Mouse (Mus musculus) leukemia stem cell, adult 10-12 weeks (primary cell): ENCODE results near the gene Ushbp1. TPM values are rescaled to one million over a fixed set of nuclear protein-coding genes. Genes with fewer than 3 reads are reported as not detected.

Experiments
- polyA plus RNA-seq: library from polyadenylated mRNA; stranded (reverse); fragments of >175 nt; gene quantifications from 2 replicates; pipeline ENCODE4 v1.2.3, GENCODE M21; 2012; ENCODE audit warnings: low replicate concordance

Ushbp1 gene
- polyA plus RNA-seq: 1.0 and 2.4 TPM in 2 replicates

DNA sequence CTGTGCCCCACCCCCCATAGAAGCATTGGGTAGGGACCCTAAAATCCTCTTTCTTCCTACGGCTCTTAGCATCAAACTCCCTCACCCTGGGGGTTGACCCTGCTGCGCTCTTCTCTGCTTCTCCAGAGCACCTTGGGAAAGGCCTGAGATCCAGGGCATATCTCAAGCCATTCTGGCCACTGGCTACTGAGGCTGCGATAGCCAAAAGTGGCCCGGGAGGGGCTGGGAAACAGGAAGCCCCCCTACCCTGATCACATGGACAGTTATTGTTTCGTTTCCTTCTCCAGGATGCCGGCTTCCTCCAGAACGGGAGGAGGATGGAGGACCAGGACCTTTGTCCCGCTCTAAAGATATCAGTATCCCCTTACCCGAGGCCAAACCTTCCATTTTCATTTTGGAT is at the start of gene Ushbp1:
TSS of gene Ushbp1 (minus strand) at position 174 of the 400 bp plus-strand sequence.

GRCm38 (mm10) chr8:71405401-71406098 is 9.9 kb upstream of the Ushbp1 start, which contains the start of gene Ankle1:
TSS of gene Ankle1 (plus strand) at chr8:71406010.

GRCm38 (mm10) chr8:71396639-71397305 is 1.2 kb upstream of the Ushbp1 start, which contains the start of gene Babam1:
TSS of gene Babam1 (plus strand) at chr8:71396861.

GRCm38 (mm10) chr8:71381421-71381970 is 14.1 kb downstream of the Ushbp1 start, which contains the start of gene Nr2f6:
TSS of gene Nr2f6 (minus strand) at chr8:71381960.

GRCm38 (mm10) chr8:71371236-71371848 is 24.3 kb downstream of the Ushbp1 start, which contains the start of gene Ocel1:
TSS of gene Ocel1 (plus strand) at chr8:71371298.

GRCm38 (mm10) chr8:71366771-71367528 is 28.7 kb downstream of the Ushbp1 start, which contains the start of gene Use1:
TSS of gene Use1 (plus strand) at chr8:71366848.

Other genes with a start within 250 kb of the Ushbp1 start
- gene Myo9b, start 123.1 kb downstream of the Ushbp1 start, polyA plus RNA-seq: 65.7 and 76.7 TPM in 2 replicates
- gene Haus8, start 122.9 kb downstream of the Ushbp1 start, polyA plus RNA-seq: 11.2 and 22.3 TPM in 2 replicates
- gene Use1, start 29.0 kb downstream of the Ushbp1 start, polyA plus RNA-seq: 69.6 and 217 TPM in 2 replicates
- 37.5 and 54.6 TPM in 2 replicates for gene Ocel1, start 24.5 kb downstream of the Ushbp1 start, polyA plus RNA-seq
- gene Nr2f6, start 13.8 kb downstream of the Ushbp1 start, polyA plus RNA-seq: 41.6 and 43.4 TPM in 2 replicates
- gene Babam1, start 1.1 kb upstream of the Ushbp1 start, polyA plus RNA-seq: 83.3 and 110 TPM in 2 replicates
- 54.3 and 71.6 TPM in 2 replicates for gene Ankle1, start 10.2 kb upstream of the Ushbp1 start, polyA plus RNA-seq
- gene Abhd8, start 67.9 kb upstream of the Ushbp1 start, polyA plus RNA-seq: 45.0 and 50.9 TPM in 2 replicates
- 165 and 189 TPM in 2 replicates for gene Mrpl34, start 69.2 kb upstream of the Ushbp1 start, polyA plus RNA-seq
- 368 and 785 TPM in 2 replicates for gene Dda1, start 73.4 kb upstream of the Ushbp1 start, polyA plus RNA-seq
- 5.7 and 14.5 TPM in 2 replicates for gene Ano8, start 90.2 kb upstream of the Ushbp1 start, polyA plus RNA-seq
- 55.7 and 59.9 TPM in 2 replicates for gene Gtpbp3, start 92.3 kb upstream of the Ushbp1 start, polyA plus RNA-seq
- gene Plvap, start 116.0 kb upstream of the Ushbp1 start, polyA plus RNA-seq: 112 and 117 TPM in 2 replicates
- 0.37 TPM in 1 of 2 replicates, not detected in the other for gene Ccdc194, start 129.9 kb upstream of the Ushbp1 start, polyA plus RNA-seq
- gene Bst2, start 141.7 kb upstream of the Ushbp1 start, polyA plus RNA-seq: 122 and 170 TPM in 2 replicates
- gene Mvb12a, start 147.1 kb upstream of the Ushbp1 start, polyA plus RNA-seq: 132 and 189 TPM in 2 replicates
- 0.39 and 0.57 TPM in 2 replicates for gene Tmem221, start 163.1 kb upstream of the Ushbp1 start, polyA plus RNA-seq
- not detected in 2 replicates for gene Nxnl1, start 170.8 kb upstream of the Ushbp1 start, polyA plus RNA-seq
- gene Slc27a1, start 173.1 kb upstream of the Ushbp1 start, polyA plus RNA-seq: 1.5 and 2.9 TPM in 2 replicates
- 248 and 344 TPM in 2 replicates for gene Pgls, start 196.4 kb upstream of the Ushbp1 start, polyA plus RNA-seq
- gene Fam129c, start 201.8 kb upstream of the Ushbp1 start, polyA plus RNA-seq: 16.0 and 36.7 TPM in 2 replicates
- 42.1 and 64.1 TPM in 2 replicates for gene Colgalt1, start 215.2 kb upstream of the Ushbp1 start, polyA plus RNA-seq